Mouse (Mus musculus) intestine, embryonic 16.5 days (tissue): ENCODE measurements around the gene Dnah8. TPM values are rescaled to one million over a fixed set of nuclear protein-coding genes. Genes with fewer than 3 reads are reported as not detected.
A peak's percentile ranks its signal among the peaks of the same experiment; 100 is the strongest.

Source experiments
- ATAC-seq: fragments of 200-750 bp; cut with Nextera tagmentation; 2 replicates; pipeline ENCODE4 v1.8.0; 2017; ENCODE audit warnings: moderate TSS enrichment, moderate library complexity
- H3K27ac ChIP-seq: fragments of 300-500 bp; sonication (generic); 2 replicates; pipeline ENCODE4 v1.5.1; 2014; ENCODE audit warnings: mild to moderate bottlenecking, low read length
- H3K27me3 ChIP-seq: fragments of 300-500 bp; sonication (generic); replicated peaks from 2 replicates; pipeline ENCODE4 v1.6.1; 2014; ENCODE audit warnings: low read length, control low read depth, mixed read lengths; ENCODE audit not compliant: control insufficient read depth, insufficient read depth
- H3K36me3 ChIP-seq: fragments of 300-500 bp; sonication (generic); 2 replicates; pipeline ENCODE4 v1.6.1; 2014; ENCODE audit warnings: low read length, control low read depth; ENCODE audit not compliant: control insufficient read depth, insufficient read depth
- H3K4me1 ChIP-seq: fragments of 300-500 bp; sonication (generic); 2 replicates; pipeline ENCODE4 v1.6.1; 2014; ENCODE audit warnings: low read length, control low read depth, mixed read lengths; ENCODE audit not compliant: control insufficient read depth, insufficient read depth
- H3K4me2 ChIP-seq: fragments of 300-500 bp; sonication (generic); 2 replicates; pipeline ENCODE4 v1.6.1; 2014; ENCODE audit warnings: low read depth, low read length, control low read depth
- H3K4me3 ChIP-seq: fragments of 300-500 bp; sonication (generic); 2 replicates; pipeline ENCODE4 v1.5.1; 2014; ENCODE audit warnings: mild to moderate bottlenecking, low read length
- H3K9ac ChIP-seq: fragments of 300-500 bp; sonication (generic); 2 replicates; pipeline ENCODE4 v1.6.1; 2014; ENCODE audit warnings: low read depth, low read length
- H3K9me3 ChIP-seq: fragments of 300-500 bp; sonication (generic); 2 replicates; pipeline ENCODE4 v1.6.1; 2016; ENCODE audit warnings: low read length, control low read depth; ENCODE audit not compliant: control insufficient read depth
- WGBS: fragments of 180-500 bp; shearing (Covaris S2); extraction: QIAGEN DNeasy Blood & Tissue Kit; methylation state at CpG from one replicate; pipeline ENCODE4 v1.1.7; 2014; 5-methylcytosine and 5-hydroxymethylcytosine counted together
- polyA plus RNA-seq: library from polyadenylated mRNA; unstranded; fragments of >200 nt; fragmentation: Nextera tagmentation; extraction: Ambion mirVana; gene quantifications from 2 replicates; pipeline ENCODE4 v1.2.1, GENCODE M21; 2015

The Dnah8 gene
- polyA plus RNA-seq, 1 experiment from 2014 or later, result 0.79 TPM

GRCm38 (mm10) chr17:30606634-30607081 lies 17.5 kb upstream of the Dnah8 start:
- 73% methylated on average over 8 of the region's 8 CpGs for WGBS

GRCm38 (mm10) chr17:30607330-30607729 lies 16.8 kb upstream of the Dnah8 start:
- Histone ChIP-seq H3K4me1 (peaks cover 38% of the 10 kb centered on the region), H3K9me3 (no peaks in the 10 kb centered on the region), H3K9ac (no peak overlapping the region), H3K4me2 (no peak overlapping the region), H3K4me3 (no peak overlapping the region), H3K27me3 (no peaks in the 10 kb centered on the region), H3K27ac (peak overlapping the region; percentile 49), H3K36me3 (peaks cover 8% of the 10 kb centered on the region; the same call in 1 of the 2 replicates)
- WGBS, result 88% methylated on average over 7 of the region's 7 CpGs
- ATAC-seq, result no peak

More at GRCm38 (mm10) chr17:30606634-30607081, 17.5 kb upstream of the Dnah8 start:
- peaks cover 38% of the 10 kb centered on the region for H3K4me1 ChIP-seq
- ATAC-seq, result peak; percentile 68
- H3K27me3 ChIP-seq, result no peaks in the 10 kb centered on the region
- peaks cover 11% of the 10 kb centered on the region for H3K36me3 ChIP-seq
- H3K9ac ChIP-seq, result no peak overlapping the region
- peak overlapping the region; percentile 49 for H3K27ac ChIP-seq
- peak overlapping the region; percentile 3; the same call in 1 of the 2 replicates for H3K4me2 ChIP-seq
- 0 out of 2 replicates have a peak overlapping the region, but pooled peaks have one; percentile 9 for H3K4me3 ChIP-seq
- no peaks in the 10 kb centered on the region for H3K9me3 ChIP-seq

GRCm38 (mm10) chr17:30607909-30608495 lies 16.2 kb upstream of the Dnah8 start:
- H3K4me1 ChIP-seq, result peaks cover 38% of the 10 kb centered on the region
- WGBS, result 66% methylated on average over 8 of the region's 8 CpGs
- no peaks in the 10 kb centered on the region for H3K9me3 ChIP-seq
- peaks cover 3% of the 10 kb centered on the region; the same call in 1 of the 2 replicates for H3K36me3 ChIP-seq
- 0 out of 2 replicates have a peak overlapping the region, but pooled peaks have one; percentile 26 for H3K9ac ChIP-seq
- H3K4me2 ChIP-seq, result no peak overlapping the region
- ATAC-seq, result no peak
- H3K27ac ChIP-seq, result peak overlapping the region; percentile 56
- no peak overlapping the region for H3K4me3 ChIP-seq
- H3K27me3 ChIP-seq, result no peaks in the 10 kb centered on the region

- no peaks in the 10 kb centered on the region for H3K36me3 ChIP-seq
- peak overlapping the region; percentile 21; the same call in 1 of the 2 replicates for H3K27ac ChIP-seq
- no peaks in the 10 kb centered on the region for H3K9me3 ChIP-seq
- 0 out of 2 replicates have a peak overlapping the region, but pooled peaks have one; percentile 13 for H3K4me2 ChIP-seq
- H3K4me1 ChIP-seq, result peaks cover 38% of the 10 kb centered on the region
- no peak overlapping the region for H3K9ac ChIP-seq
- no peak for ATAC-seq
- 0 out of 2 replicates have a peak overlapping the region, but pooled peaks have one; percentile 3 for H3K4me3 ChIP-seq
- no peaks in the 10 kb centered on the region for H3K27me3 ChIP-seq
- WGBS, result 73% methylated on average over 16 of the region's 16 CpGs
These were observed 14.7 kb upstream of the Dnah8 start for GRCm38 (mm10) chr17:30609305-30609979.

- WGBS, result 90% methylated on average over 5 of the region's 5 CpGs
- Histone ChIP-seq H3K9ac (no peak overlapping the region), H3K27ac (no peak overlapping the region; the same call in 1 of the 2 replicates), H3K27me3 (no peaks in the 10 kb centered on the region), H3K9me3 (no peaks in the 10 kb centered on the region), H3K4me2 (0 out of 2 replicates have a peak overlapping the region, but pooled peaks have one; percentile 13), H3K4me1 (peaks cover 38% of the 10 kb centered on the region), H3K36me3 (no peaks in the 10 kb centered on the region), H3K4me3 (0 out of 2 replicates have a peak overlapping the region, but pooled peaks have one; percentile 3)
- no peak for ATAC-seq
These were observed 14.2 kb upstream of the Dnah8 start for GRCm38 (mm10) chr17:30609980-30610307.

- no peak for ATAC-seq
- Histone ChIP-seq H3K4me3 (no peak overlapping the region), H3K9ac (no peak overlapping the region), H3K4me1 (peaks cover 38% of the 10 kb centered on the region), H3K36me3 (no peaks in the 10 kb centered on the region), H3K27me3 (no peaks in the 10 kb centered on the region), H3K9me3 (no peaks in the 10 kb centered on the region), H3K4me2 (peak overlapping the region; percentile 54), H3K27ac (no peak overlapping the region)
- 75% methylated on average over 1 of the region's 1 CpGs for WGBS
These were observed 13.4 kb upstream of the Dnah8 start for GRCm38 (mm10) chr17:30610739-30611138.

GRCm38 (mm10) chr17:30611221-30612074 lies 12.7 kb upstream of the Dnah8 start:
- peak overlapping the region; percentile 74 for H3K4me3 ChIP-seq
- 22% methylated on average over 18 of the region's 18 CpGs for WGBS
- H3K4me1 ChIP-seq, result peaks cover 38% of the 10 kb centered on the region
- no peaks in the 10 kb centered on the region for H3K27me3 ChIP-seq
- no peaks in the 10 kb centered on the region for H3K9me3 ChIP-seq
- no peaks in the 10 kb centered on the region for H3K36me3 ChIP-seq
- H3K9ac ChIP-seq, result peak overlapping the region; percentile 85
- H3K27ac ChIP-seq, result peak overlapping the region; percentile 84
- peak overlapping the region; percentile 54 for H3K4me2 ChIP-seq
- ATAC-seq, result no peak

GRCm38 (mm10) chr17:30612075-30612859 lies 11.9 kb upstream of the Dnah8 start:
- H3K27me3 ChIP-seq, result no peaks in the 10 kb centered on the region
- H3K4me2 ChIP-seq, result peak overlapping the region; percentile 54
- WGBS, result under 1% methylated on average over 34 of the region's 34 CpGs
- H3K4me3 ChIP-seq, result peak overlapping the region; percentile 74
- H3K27ac ChIP-seq, result peak overlapping the region; percentile 84
- peak; percentile 99 for ATAC-seq
- H3K9me3 ChIP-seq, result no peaks in the 10 kb centered on the region
- peaks cover 34% of the 10 kb centered on the region for H3K4me1 ChIP-seq
- peak overlapping the region; percentile 85 for H3K9ac ChIP-seq
- no peaks in the 10 kb centered on the region for H3K36me3 ChIP-seq
